Mouse (Mus musculus) layer of hippocampus, adult 2 months (tissue): ENCODE data around the gene Sdk2. TPM values are rescaled to one million over a fixed set of nuclear protein-coding genes. Genes with fewer than 3 reads are reported as not detected.
A peak's percentile ranks its signal among the peaks of the same experiment; 100 is the strongest.

Source experiments
- DNase-seq, 2 experiments: peaks; one replicate each; pipeline ENCODE4 v3.0.0; 2022; ENCODE audit warnings: low spot score in 2 of 2
- H3K27ac ChIP-seq: fragments of 200-600 bp; 2 replicates; pipeline ENCODE4 v1.8.1; 2022
- H3K4me3 ChIP-seq: fragments of 200-600 bp; 2 replicates; pipeline ENCODE4 v1.8.1; 2022; ENCODE audit warnings: mild to moderate bottlenecking
- CTCF ChIP-seq: fragments of 200-600 bp; conservative IDR thresholded peaks from 2 replicates; pipeline ENCODE4 v1.8.1; 2022; ENCODE audit warnings: antibody characterized with exemption, mild to moderate bottlenecking, moderate library complexity
- total RNA-seq, 2 experiments: library from RNA; stranded (reverse); gene quantifications; 2 replicates each; pipeline ENCODE4 v1.2.3; 2021

Gene Sdk2
- total RNA-seq, 2 experiments from 2014 or later = 22.2 to 24.8 TPM

GRCm38 (mm10) chr11:113797014-113797983 is 269.5 kb downstream of the Sdk2 start:
- DNase-seq = no peak
- Histone ChIP-seq H3K27ac (peak overlapping the region; percentile 89), H3K4me3 (no peak overlapping the region)
- no peak for TF ChIP-seq CTCF

- H3K4me3 ChIP-seq = no peak overlapping the region
- H3K27ac ChIP-seq = peak overlapping the region; percentile 89; the same call in 1 of the 2 replicates
- TF ChIP-seq CTCF = no peak
Measured at GRCm38 (mm10) chr11:113795846-113796245, 271.0 kb downstream of the Sdk2 start.

GRCm38 (mm10) chr11:113791357-113792215 is 275.3 kb downstream of the Sdk2 start:
- DNase-seq = peak in 1 of 2 experiments; percentile 80
- no peak for TF ChIP-seq CTCF
- Histone ChIP-seq H3K4me3 (no peak overlapping the region), H3K27ac (peak overlapping the region; percentile 90)

More at GRCm38 (mm10) chr11:113795846-113796245, 271.0 kb downstream of the Sdk2 start:
- DNase-seq = no peak

GRCm38 (mm10) chr11:113789101-113789500 is 277.7 kb downstream of the Sdk2 start:
- TF ChIP-seq CTCF = no peak
- Histone ChIP-seq H3K27ac (peak overlapping the region; percentile 79), H3K4me3 (no peak overlapping the region)
- no peak for DNase-seq

- peak overlapping the region; percentile 79 for H3K27ac ChIP-seq
- no peak overlapping the region for H3K4me3 ChIP-seq
- no peak for DNase-seq
- no peak for TF ChIP-seq CTCF
Measured at GRCm38 (mm10) chr11:113788183-113788789, 278.6 kb downstream of the Sdk2 start.

GRCm38 (mm10) chr11:113787432-113788182 is 279.2 kb downstream of the Sdk2 start:
- DNase-seq = no peak
- TF ChIP-seq CTCF = no peak
- H3K27ac ChIP-seq = peak overlapping the region; percentile 79
- H3K4me3 ChIP-seq = no peak overlapping the region

- TF ChIP-seq CTCF = no peak
- Histone ChIP-seq H3K27ac (peak overlapping the region; percentile 92; the same call in 1 of the 2 replicates), H3K4me3 (no peak overlapping the region)
- no peak for DNase-seq
Measured at GRCm38 (mm10) chr11:113787009-113787408, 279.8 kb downstream of the Sdk2 start.

- Histone ChIP-seq H3K27ac (peak overlapping the region; percentile 92), H3K4me3 (peak overlapping the region; percentile 38)
- no peak for DNase-seq
- no peak for TF ChIP-seq CTCF
Measured at GRCm38 (mm10) chr11:113786395-113786794, 280.5 kb downstream of the Sdk2 start.

GRCm38 (mm10) chr11:113785406-113786171 is 281.3 kb downstream of the Sdk2 start:
- DNase-seq = peak; percentile 64 to 72
- TF ChIP-seq CTCF = no peak
- peak overlapping the region; percentile 92 for H3K27ac ChIP-seq
- peak overlapping the region; percentile 38 for H3K4me3 ChIP-seq

GRCm38 (mm10) chr11:113784656-113785396 is 282.0 kb downstream of the Sdk2 start:
- Histone ChIP-seq H3K27ac (peak overlapping the region; percentile 92), H3K4me3 (no peak overlapping the region)
- DNase-seq = no peak
- TF ChIP-seq CTCF = no peak
